Mouse (Mus musculus) gastrocnemius, adult 2 months (tissue): ENCODE results near the gene Tet2. TPM values are rescaled to one million over a fixed set of nuclear protein-coding genes. Genes with fewer than 3 reads are reported as not detected.
"Not testable (repeated sequence)": the region's sequence is repeated elsewhere in the genome, so short reads cannot be mapped to it uniquely, and the experiment has no call there.

ENCODE experiments used
- DNase-seq: peaks from one replicate; pipeline ENCODE4 v3.0.0; 2022
- H3K27ac ChIP-seq: fragments of 200-600 bp; 2 replicates; pipeline ENCODE4 v1.8.1; 2022; ENCODE audit warnings: mild to moderate bottlenecking
- H3K4me3 ChIP-seq: fragments of 200-600 bp; 2 replicates; pipeline ENCODE4 v1.8.1; 2022; ENCODE audit warnings: mild to moderate bottlenecking, moderate library complexity
- CTCF ChIP-seq: fragments of 200-600 bp; IDR thresholded peaks from 2 replicates; pipeline ENCODE4 v1.8.1; 2022; ENCODE audit warnings: antibody characterized with exemption, mild to moderate bottlenecking, moderate library complexity
- intact Hi-C: fragments of 180-260 bp; cut with DNase I; formaldehyde crosslinking; loops from one replicate; pipeline ENCODE4 v1.15.1; 2025
- long read RNA-seq, 2 experiments: library from polyadenylated mRNA; stranded (forward); transcript quantifications; one replicate each; pipeline ENCODE4 v2.0.0; 2021
- total RNA-seq, 2 experiments: library from RNA; stranded (reverse); gene quantifications; 2 replicates each; pipeline ENCODE4 v1.2.3; 2021

The Tet2 gene
- total RNA-seq: 10 to 100 TPM; 16.4 to 29.2 TPM
- long read RNA-seq, experiment 1, full-length matches to known transcripts: 1 of 2 reads
- long read RNA-seq, experiment 1, partial matches to known transcripts: 0 of 2 reads
- long read RNA-seq, experiment 1, other reads (novel, unspliced or antisense): 1 of 2 reads
- long read RNA-seq, experiment 2, partial matches to known transcripts: 0 of 3 reads
- long read RNA-seq, experiment 2, other reads (novel, unspliced or antisense): 2 of 3 reads

- Histone ChIP-seq H3K27ac (peak within 1 kb of the TSS; percentile 97), H3K4me3 (peak within 1 kb of the TSS; percentile 89)
- intact Hi-C loops: loop anchor here (2.0 to 5.0 kb wide), 4 partner anchors 48 to 207 kb away; no protein-coding TSS in a partner anchor
- no peak for TF ChIP-seq CTCF
- peak; percentile 71 for DNase-seq
Measured at GRCm38 (mm10) chr3:133544551-133545303, at the start of gene Tet2. Gene Tet2 (minus strand): TSS chr3:133545139.

GRCm38 (mm10) chr3:133592995-133593394 is 48.1 kb upstream of the Tet2 start:
- intact Hi-C loops: loop anchor here (5.0 to 10.0 kb wide), 2 partner anchors 46 to 78 kb away; partner anchors contain the start of gene Tet2

DNA sequence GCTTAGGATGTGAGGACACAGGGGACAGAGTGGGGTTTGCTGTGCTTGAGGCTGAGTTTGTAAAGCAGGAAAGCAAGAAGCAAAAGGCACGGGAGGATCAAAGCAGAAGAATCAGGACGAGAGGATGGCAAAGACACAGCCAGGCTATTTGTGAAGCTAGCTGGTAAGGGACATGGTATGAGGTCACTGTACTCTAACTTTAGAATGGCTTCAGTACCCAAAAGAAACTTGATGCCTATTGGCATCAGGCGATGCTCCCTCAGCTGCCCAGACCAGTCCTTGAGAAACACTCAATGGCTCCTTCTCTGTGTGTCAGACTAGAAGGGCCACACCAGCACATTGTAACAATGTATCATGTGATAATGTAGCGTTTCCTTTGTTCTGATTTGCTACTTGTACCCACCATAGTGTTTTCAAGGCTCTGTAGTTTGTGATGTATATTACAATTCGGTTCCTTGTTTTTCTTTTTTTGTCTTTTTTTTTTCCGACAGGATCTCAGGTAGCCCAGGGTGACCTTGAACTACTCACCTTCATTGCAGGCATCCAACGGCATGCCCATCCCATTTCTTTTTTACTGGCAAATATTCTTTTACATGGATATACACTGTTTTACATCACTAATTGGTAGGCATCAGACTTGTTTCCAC is 45.7 kb upstream of the Tet2 start:
- DNase-seq: peak; percentile 72
- intact Hi-C loops: loop anchor here (5.0 to 10.0 kb wide), 2 partner anchors 43 to 76 kb away; partner anchors contain the start of gene Tet2
- H3K27ac ChIP-seq: peak overlapping the region; percentile 64
- H3K4me3 ChIP-seq: no peak overlapping the region
- TF ChIP-seq CTCF: no peak

More at GRCm38 (mm10) chr3:133592995-133593394, 48.1 kb upstream of the Tet2 start:
- not testable (repeated sequence) for H3K4me3 ChIP-seq, DNase-seq, H3K27ac ChIP-seq

DNA sequence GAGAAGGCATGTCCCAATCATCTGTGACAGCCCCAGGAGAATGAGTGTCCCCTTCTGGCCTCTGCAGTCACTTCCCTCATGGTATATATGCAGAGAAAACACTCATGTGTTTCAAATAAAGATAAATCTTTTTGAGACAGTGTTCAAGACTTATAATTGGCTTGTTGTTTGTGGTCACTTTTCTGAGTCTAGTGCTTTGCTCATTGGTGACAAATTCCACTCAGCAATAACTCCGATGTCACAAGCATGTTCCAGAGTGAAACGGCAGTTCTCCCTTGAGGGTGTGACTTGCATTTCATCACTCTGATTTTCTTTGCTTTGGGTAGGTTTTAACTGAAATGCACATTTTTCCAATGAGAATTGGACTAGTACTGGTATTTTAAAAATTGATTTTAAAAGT is 40.1 kb upstream of the Tet2 start:
- intact Hi-C loops: no loop called here

GRCm38 (mm10) chr3:133583411-133584025 is 38.6 kb upstream of the Tet2 start:
- Histone ChIP-seq H3K27ac (no peak overlapping the region), H3K4me3 (no peak overlapping the region)
- intact Hi-C loops: no loop called here
- no peak for TF ChIP-seq CTCF
- DNase-seq: no peak

More for the DNA sequence above, 40.1 kb upstream of the Tet2 start:
- no peak for TF ChIP-seq CTCF
- Histone ChIP-seq H3K4me3 (no peak overlapping the region), H3K27ac (no peak overlapping the region)
- DNase-seq: no peak

- intact Hi-C loops: no loop called here
- Histone ChIP-seq H3K27ac (no peak overlapping the region), H3K4me3 (no peak overlapping the region)
- no peak for TF ChIP-seq CTCF
- no peak for DNase-seq
Measured at GRCm38 (mm10) chr3:133582969-133583368, 38.0 kb upstream of the Tet2 start.

- intact Hi-C loops: no loop called here
- no peak overlapping the region for H3K4me3 ChIP-seq
- no peak for TF ChIP-seq CTCF
- no peak overlapping the region for H3K27ac ChIP-seq
- DNase-seq: no peak
Measured at GRCm38 (mm10) chr3:133582096-133582495, 37.2 kb upstream of the Tet2 start.

DNA sequence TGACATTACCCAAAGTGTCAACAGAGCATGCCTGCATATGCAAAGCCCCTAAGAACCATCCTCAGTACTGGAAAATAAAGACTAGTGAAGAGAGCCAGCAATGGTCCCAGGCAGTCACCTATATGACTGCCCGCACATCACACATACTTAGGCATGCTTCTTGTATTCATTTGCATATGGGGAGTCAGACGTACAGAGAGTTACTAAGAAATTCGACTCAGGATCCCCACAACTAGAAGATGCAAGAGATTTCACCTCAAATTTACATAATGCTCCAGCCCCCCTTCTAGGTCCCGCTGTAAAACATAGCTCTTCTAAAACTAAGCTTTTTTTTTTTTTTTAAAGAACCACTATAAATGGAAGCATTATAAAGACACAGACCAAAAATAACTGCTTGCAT is 36.6 kb upstream of the Tet2 start:
- intact Hi-C loops: no loop called here
- no peak for DNase-seq
- Histone ChIP-seq H3K27ac (no peak overlapping the region), H3K4me3 (no peak overlapping the region)
- TF ChIP-seq CTCF: no peak

GRCm38 (mm10) chr3:133579671-133580070 is 34.7 kb upstream of the Tet2 start:
- intact Hi-C loops: no loop called here
- Histone ChIP-seq H3K27ac (no peak overlapping the region), H3K4me3 (no peak overlapping the region)
- DNase-seq: no peak
- TF ChIP-seq CTCF: no peak

DNA sequence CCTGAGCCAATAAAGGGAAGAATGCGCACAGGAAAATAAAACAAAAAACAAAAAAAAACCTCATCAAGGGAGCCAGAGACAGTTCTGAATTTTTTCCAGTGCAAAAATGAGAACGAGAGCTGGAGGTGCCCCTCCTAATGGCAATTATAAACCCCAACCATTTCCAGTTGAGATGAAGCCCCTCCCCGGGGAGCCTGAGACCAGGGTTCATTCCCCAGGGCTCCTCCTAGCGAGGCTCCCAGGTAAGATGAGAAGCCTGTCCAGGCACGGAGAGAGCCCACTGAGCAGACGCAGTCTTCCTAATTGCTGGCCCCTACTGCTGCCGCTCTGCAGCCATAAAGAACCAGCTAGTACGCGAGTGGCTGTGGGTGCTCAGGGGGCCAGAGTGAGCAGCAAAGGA is 34.2 kb upstream of the Tet2 start:
- Histone ChIP-seq H3K4me3 (no peak overlapping the region), H3K27ac (no peak overlapping the region)
- intact Hi-C loops: no loop called here
- no peak for DNase-seq
- TF ChIP-seq CTCF: no peak

- TF ChIP-seq CTCF: no peak
- intact Hi-C loops: no loop called here
- H3K27ac ChIP-seq: no peak overlapping the region
- no peak overlapping the region for H3K4me3 ChIP-seq
- DNase-seq: no peak
Measured at GRCm38 (mm10) chr3:133574969-133575368, 30.0 kb upstream of the Tet2 start.

- DNase-seq: no peak
- no peak for TF ChIP-seq CTCF
- no peak overlapping the region for H3K27ac ChIP-seq
- no peak overlapping the region for H3K4me3 ChIP-seq
- intact Hi-C loops: no loop called here
Measured at GRCm38 (mm10) chr3:133571961-133572360, 27.0 kb upstream of the Tet2 start.
